Mouse (Mus musculus) CH12.LX (cell line): ENCODE data around the gene Hltf. TPM values are rescaled to one million over a fixed set of nuclear protein-coding genes. Genes with fewer than 3 reads are reported as not detected.
"Not testable (repeated sequence)": the region's sequence is repeated elsewhere in the genome, so short reads cannot be mapped to it uniquely, and the experiment has no call there.

Source experiments
- DNase-seq: peaks from one replicate; pipeline ENCODE4 v3.0.0-alpha.2; 2013; ENCODE audit errors: extremely low read depth
- H3K27ac ChIP-seq: 2 replicates; pipeline ENCODE4 v1.5.1; 2012; ENCODE audit warnings: low read depth, mild to moderate bottlenecking, control low read depth, moderate library complexity; ENCODE audit not compliant: insufficient read depth
- H3K27me3 ChIP-seq: replicated peaks from 2 replicates; pipeline ENCODE3; 2012; ENCODE audit warnings: inconsistent platforms
- H3K36me3 ChIP-seq, 2 experiments: replicated peaks in 1 of 2; 2 replicates each; pipeline versions ENCODE3 to v1.6.1; 2012; ENCODE audit warnings: inconsistent platforms in 1 of 2, low read length in 1 of 2, mild to moderate bottlenecking in 1 of 2, mixed read lengths in 1 of 2, moderate library complexity in 1 of 2; ENCODE audit not compliant: control insufficient read depth in 1 of 2, insufficient read depth in 1 of 2
- H3K4me1 ChIP-seq, 2 experiments: 2 replicates each; pipeline ENCODE4 v1.6.1; 2012; ENCODE audit warnings: inconsistent platforms in 1 of 2, moderate library complexity in 1 of 2; ENCODE audit not compliant: insufficient read depth in 2 of 2, control insufficient read depth in 1 of 2
- H3K4me2 ChIP-seq: 2 replicates; pipeline ENCODE4 v1.6.1; 2012; ENCODE audit warnings: low read depth, mild to moderate bottlenecking, control low read depth; ENCODE audit not compliant: poor library complexity, insufficient read depth, severe bottlenecking
- H3K4me3 ChIP-seq, 3 experiments: fragments of 150-350 bp in 1 of 3; sonication (generic) in 1 of 3; replicated peaks in 1 of 3; 2 replicates each; pipeline versions ENCODE3 to v1.5.1; 2011 to 2012; ENCODE audit warnings: low read depth in 2 of 3, low read length in 2 of 3, mild to moderate bottlenecking in 2 of 3, moderate library complexity in 2 of 3, control low read depth in 1 of 3, improper control_type of control experiment in 1 of 3, inconsistent platforms in 1 of 3, mixed read lengths in 1 of 3; ENCODE audit not compliant: poor library complexity in 1 of 3
- H3K79me2 ChIP-seq: replicated peaks from 2 replicates; pipeline ENCODE4 v1.6.1; 2012; ENCODE audit warnings: mild to moderate bottlenecking, moderate library complexity; ENCODE audit not compliant: control insufficient read depth, poor library complexity, insufficient read depth, severe bottlenecking; ENCODE audit errors: extremely low read depth
- H3K9ac ChIP-seq: 2 replicates; pipeline ENCODE4 v1.6.1; 2012; ENCODE audit warnings: low read depth, mild to moderate bottlenecking, control low read depth, moderate library complexity; ENCODE audit not compliant: insufficient read depth
- H3K9me3 ChIP-seq: replicated peaks from 2 replicates; pipeline ENCODE3; 2012; ENCODE audit warnings: low read length, inconsistent platforms, mixed read lengths
- CHD1 ChIP-seq: IDR thresholded peaks from 2 replicates; pipeline ENCODE4 v1.6.1; 2012; ENCODE audit warnings: low read depth, low read length, improper control_type of control experiment, inconsistent platforms
- CTCF ChIP-seq, 2 experiments: IDR thresholded peaks in 1 of 2; conservative IDR thresholded peaks in 1 of 2; 2 replicates each; pipeline ENCODE4 v1.5.1; 2011 to 2012; ENCODE audit warnings: low read depth in 2 of 2, low read length in 2 of 2, improper control_type of control experiment in 1 of 2, inconsistent platforms in 1 of 2, mild to moderate bottlenecking in 1 of 2, moderate library complexity in 1 of 2
- E2F4 ChIP-seq: IDR thresholded peaks from 2 replicates; pipeline ENCODE4 v1.6.1; 2011; ENCODE audit warnings: low read depth, low read length, improper control_type of control experiment; ENCODE audit not compliant: insufficient replicate concordance
- ELF1 ChIP-seq: IDR thresholded peaks from 2 replicates; pipeline ENCODE4 v1.6.1; 2014; ENCODE audit warnings: low read depth, mild to moderate bottlenecking, inconsistent platforms, low read length, improper control_type of control experiment
- EP300 ChIP-seq: IDR thresholded peaks from 2 replicates; pipeline ENCODE4 v1.6.1; 2011; ENCODE audit warnings: low read length, improper control_type of control experiment
- JUN ChIP-seq: IDR thresholded peaks from 2 replicates; pipeline ENCODE4 v1.6.1; 2011; ENCODE audit warnings: low read depth, mild to moderate bottlenecking, low read length, improper control_type of control experiment, moderate library complexity; ENCODE audit not compliant: insufficient read depth
- KAT2A ChIP-seq: IDR thresholded peaks from 2 replicates; pipeline ENCODE4 v1.6.1; 2012; ENCODE audit warnings: low read length, improper control_type of control experiment, inconsistent platforms; ENCODE audit not compliant: insufficient replicate concordance
- MXI1 ChIP-seq: IDR thresholded peaks from 2 replicates; pipeline ENCODE4 v1.6.1; 2011; ENCODE audit warnings: mild to moderate bottlenecking, low read depth, low read length, improper control_type of control experiment
- NELFE ChIP-seq: IDR thresholded peaks from 2 replicates; pipeline ENCODE4 v1.6.1; 2011; ENCODE audit warnings: low read depth, low read length, improper control_type of control experiment
- POLR2AphosphoS2 ChIP-seq: IDR thresholded peaks from 2 replicates; pipeline ENCODE4 v1.6.1; 2011; ENCODE audit warnings: low read depth, low read length, improper control_type of control experiment
- RCOR1 ChIP-seq: conservative IDR thresholded peaks from 2 replicates; pipeline ENCODE4 v1.6.1; 2012; ENCODE audit warnings: low read depth, mild to moderate bottlenecking, inconsistent platforms, low read length, improper control_type of control experiment
- SIN3A ChIP-seq: IDR thresholded peaks from 2 replicates; pipeline ENCODE4 v1.6.1; 2012; ENCODE audit warnings: low read length, improper control_type of control experiment, inconsistent platforms
- SMC3 ChIP-seq: IDR thresholded peaks from 2 replicates; pipeline ENCODE4 v1.6.1; 2011; ENCODE audit warnings: low read depth, low read length, improper control_type of control experiment
- TCF12 ChIP-seq: IDR thresholded peaks from 2 replicates; pipeline ENCODE4 v1.6.1; 2014; ENCODE audit warnings: low read depth, mild to moderate bottlenecking, inconsistent platforms, low read length, improper control_type of control experiment
- USF1 ChIP-seq: IDR thresholded peaks from 2 replicates; pipeline ENCODE4 v1.6.1; 2014; ENCODE audit warnings: low read depth, mild to moderate bottlenecking, inconsistent platforms, low read length, improper control_type of control experiment
- USF2 ChIP-seq: conservative IDR thresholded peaks from 2 replicates; pipeline ENCODE4 v1.6.1; 2011; ENCODE audit warnings: low read depth, low read length, improper control_type of control experiment
- dilution Hi-C: fragments of 300-500 bp; cut with MboI; formaldehyde crosslinking; loops from 2 replicates; pipeline ENCODE4 v1.14.3; 2020; ENCODE audit warnings: low sequenced_read_pairs; ENCODE audit not compliant: extremely low pct_unique_long_range_greater_than_20kb, extremely low pct_ligation_motif_present
- in situ Hi-C: fragments of 300-500 bp; cut with MboI; formaldehyde crosslinking; loops from 3 replicates; pipeline ENCODE4 v1.14.3; 2019; ENCODE audit warnings: low sequenced_read_pairs, low pct_ligation_motif_present, low pct_unique_long_range_greater_than_20kb, mixed read lengths
- polyA plus RNA-seq: library from polyadenylated mRNA; unstranded; fragments of >175 nt; gene quantifications from 2 replicates; pipeline ENCODE4 v1.2.1, GENCODE M21; 2012; ENCODE audit warnings: low read depth; ENCODE audit not compliant: insufficient read length
- total RNA-seq, 2 experiments: library from RNA; depleted of rRNA; stranded (reverse); fragments of 300-350 nt in 1 of 2; fragments of >200 nt in 1 of 2; gene quantifications; 2 replicates each; pipeline ENCODE4 v1.2.3; 2012 to 2014

The Hltf gene
- total and polyA plus RNA-seq, 3 experiments = 18.9 to 37.1 (median 19.4) TPM

DNA sequence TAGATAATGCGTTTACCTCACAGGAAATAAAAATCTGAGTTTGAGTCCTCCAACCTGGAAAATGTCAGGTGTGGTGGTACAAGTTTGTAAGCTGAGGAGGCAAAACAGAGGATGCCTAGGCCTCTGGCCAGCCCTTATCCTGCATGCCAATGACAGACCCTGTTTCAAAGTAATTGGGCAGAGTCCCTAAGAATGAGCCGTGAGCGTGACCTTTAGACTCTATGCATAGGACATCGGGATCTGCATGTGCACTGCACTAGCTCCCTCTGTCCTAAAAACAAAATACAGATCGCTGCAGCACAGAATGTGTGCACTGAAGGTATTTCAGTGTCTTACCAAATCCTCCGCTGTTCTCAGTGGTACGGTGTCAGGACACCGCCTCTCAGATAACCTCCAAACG is 47.1 kb upstream of the Hltf start:
- H3K36me3 ChIP-seq = peaks cover 34 to 69% of the 10 kb centered on the region in 2 experiments
- H3K4me3 ChIP-seq = no peak overlapping the region
- no peaks in the 10 kb centered on the region for H3K9me3 ChIP-seq
- H3K27me3 ChIP-seq = no peaks in the 10 kb centered on the region
- no peak overlapping the region for H3K9ac ChIP-seq
- H3K27ac ChIP-seq = no peak overlapping the region
- dilution Hi-C loops = no loop called here
- in situ Hi-C loops = no loop called here
- no peak overlapping the region for H3K4me2 ChIP-seq
- TF ChIP-seq SMC3 (no peak), USF2 (no peak), E2F4 (no peak), CHD1 (no peak), NELFE (no peak), CTCF (conservative IDR thresholded peaks at IDR 0.05 in 1 of 2, IDR thresholded peaks at IDR 0.05 in 1 of 2; ENCODE audit: low read depth in 2 of 2, low read length in 2 of 2) (no peak), ELF1 (no peak), USF1 (no peak), SIN3A (no peak), JUN (no peak), RCOR1 (no peak), POLR2AphosphoS2 (no peak), KAT2A (no peak), EP300 (no peak), MXI1 (no peak)
- peaks cover 0 to 3% of the 10 kb centered on the region in 2 experiments; a peak in 1 of 4 replicates for H3K4me1 ChIP-seq
- no peak for DNase-seq
- H3K79me2 ChIP-seq = no peaks in the 10 kb centered on the region

DNA sequence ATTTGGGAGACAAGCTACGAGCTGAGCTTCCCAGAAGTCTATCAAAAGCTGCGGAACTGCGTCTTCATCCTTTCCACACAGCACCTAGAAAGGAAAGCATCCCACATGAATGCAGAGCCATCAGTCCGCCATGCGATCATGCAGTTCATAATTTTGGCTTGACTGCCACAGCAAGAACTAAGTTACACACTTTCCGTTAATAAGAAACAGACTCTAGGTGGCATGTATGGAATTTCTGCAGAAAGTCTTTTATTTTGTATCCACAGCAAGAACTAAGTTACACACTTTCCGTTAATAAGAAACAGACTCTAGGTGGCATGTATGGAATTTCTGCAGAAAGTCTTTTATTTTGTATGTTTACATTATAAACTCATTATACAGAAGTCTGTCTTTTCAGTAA is 46.7 kb upstream of the Hltf start:
- H3K27me3 ChIP-seq, H3K79me2 ChIP-seq, H3K4me1 ChIP-seq, H3K4me2 ChIP-seq, dilution Hi-C loops, H3K9me3 ChIP-seq, H3K27ac ChIP-seq, DNase-seq, H3K9ac ChIP-seq, H3K4me3 ChIP-seq, in situ Hi-C loops: not testable (repeated sequence)
- H3K36me3 ChIP-seq = peaks cover 38 to 73% of the 10 kb centered on the region in 2 experiments

GRCm38 (mm10) chr3:20014454-20014853 is 43.2 kb upstream of the Hltf start:
- dilution Hi-C loops = no loop called here
- no peak for DNase-seq
- in situ Hi-C loops = no loop called here
- Histone ChIP-seq H3K4me2 (no peak overlapping the region), H3K4me3 (no peak overlapping the region), H3K36me3 (peaks cover 44 to 77% of the 10 kb centered on the region in 2 experiments), H3K27ac (no peak overlapping the region), H3K9ac (no peak overlapping the region), H3K9me3 (no peaks in the 10 kb centered on the region), H3K4me1 (no peaks in the 10 kb centered on the region), H3K27me3 (no peaks in the 10 kb centered on the region), H3K79me2 (no peaks in the 10 kb centered on the region)
- no peak for TF ChIP-seq TCF12
